Mouse (Mus musculus): ENCODE data around the gene Lmbr1.

Lmbr1 gene

DNA sequence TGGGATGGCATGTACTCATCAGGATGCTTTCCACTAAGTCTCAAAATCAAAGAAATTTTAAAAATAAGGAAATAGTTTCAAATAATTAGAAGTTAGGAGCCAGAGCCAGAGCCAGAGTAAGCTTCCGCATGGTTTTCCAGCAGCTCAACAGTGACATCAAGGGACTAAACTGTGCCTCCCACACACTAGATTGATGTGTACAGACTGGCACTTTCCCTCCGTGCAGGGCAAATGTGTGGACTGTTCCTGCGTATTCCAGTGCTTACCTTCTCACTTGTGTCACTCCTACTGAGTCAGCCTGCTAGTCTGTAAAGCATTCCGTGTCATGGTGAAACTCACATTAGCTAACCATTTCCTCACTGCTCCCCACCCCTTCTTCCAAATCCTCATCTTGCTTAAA lies 107.3 kb downstream of the Lmbr1 start:
- in situ Hi-C loops (cut with MboI, MseI) = loop anchor here (10.0 kb wide), 1 partner anchor 146 kb away; no protein-coding TSS in a partner anchor

DNA sequence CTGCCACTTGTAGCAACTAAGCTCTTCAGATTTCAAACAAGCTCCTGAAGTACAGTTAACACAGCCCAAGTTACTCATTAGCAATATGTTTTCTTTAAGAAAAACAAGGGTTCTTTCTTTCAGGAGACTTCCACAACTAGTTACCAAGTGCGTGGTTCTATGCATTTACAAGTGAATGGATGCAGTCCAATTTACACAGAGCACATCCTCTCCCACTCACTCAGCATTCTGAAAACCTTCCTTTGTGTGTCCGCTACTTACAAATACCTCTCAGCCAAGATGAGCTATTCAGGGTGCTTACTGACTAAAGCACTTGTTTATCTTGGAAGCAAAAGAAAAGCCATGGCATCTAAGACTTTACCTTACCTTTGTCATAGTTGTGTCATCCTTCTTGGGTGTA lies 124.3 kb downstream of the Lmbr1 start:
- in situ Hi-C loops (cut with MboI, MseI) = no loop called here

DNA sequence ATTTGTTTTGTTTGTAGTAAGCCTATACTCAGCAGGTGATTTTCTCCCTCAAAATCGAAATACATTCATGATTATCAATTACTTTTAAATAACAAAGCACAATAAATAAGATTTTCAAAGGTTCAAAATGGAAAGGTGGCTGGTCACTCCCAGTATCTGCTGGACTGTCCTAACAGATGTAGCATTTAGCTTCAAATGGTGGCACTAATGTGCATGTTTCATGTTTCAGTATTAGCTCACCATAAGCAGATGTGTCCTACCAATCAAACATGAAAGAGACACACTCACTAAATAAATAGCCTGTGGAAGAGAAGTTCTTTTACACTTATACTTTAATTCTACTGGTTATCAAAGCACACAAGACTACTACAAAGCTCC lies 126.7 kb downstream of the Lmbr1 start:
- in situ Hi-C loops (cut with MboI, MseI) = no loop called here

- in situ Hi-C loops (cut with MboI, MseI) = no loop called here
These were observed 127.2 kb downstream of the Lmbr1 start for GRCm38 (mm10) chr5:29250795-29251495.

DNA sequence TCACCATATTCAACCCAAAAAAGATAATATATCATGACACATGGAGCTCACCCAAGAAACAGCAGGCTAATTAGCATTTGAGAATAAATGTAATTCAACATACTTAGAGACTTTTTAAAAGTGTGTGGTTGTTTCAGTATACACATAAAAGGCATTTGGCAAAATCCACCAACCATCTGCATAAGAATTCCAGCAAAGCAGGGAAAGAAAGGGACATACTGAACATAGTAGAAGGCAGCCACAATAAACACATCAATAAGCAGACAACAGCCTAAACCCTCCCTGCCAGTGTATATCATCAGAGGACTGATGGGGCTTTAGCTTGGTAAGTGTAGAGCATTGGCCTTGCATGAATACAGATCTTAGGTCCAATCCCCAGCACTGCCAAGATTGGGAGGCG lies 133.4 kb downstream of the Lmbr1 start:
- in situ Hi-C loops (cut with MboI, MseI) = no loop called here

DNA sequence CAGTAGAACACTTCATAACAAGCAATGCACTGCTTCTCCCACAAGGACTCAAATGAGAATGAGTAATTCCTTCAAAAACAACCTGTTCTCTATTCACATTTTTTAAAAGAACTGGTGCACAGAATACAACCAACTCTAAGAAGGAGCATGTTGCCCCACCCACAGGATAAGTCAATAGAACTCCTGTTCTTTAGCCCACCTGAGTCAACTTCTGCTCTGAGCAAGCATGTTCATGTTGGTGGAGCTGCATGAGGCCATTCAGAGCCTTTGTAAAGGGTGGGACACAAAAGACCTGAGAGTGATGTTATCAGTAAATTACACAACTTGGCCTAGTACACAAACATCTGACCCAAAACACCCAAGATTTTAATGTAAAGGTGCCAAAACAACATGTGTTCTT lies 139.8 kb downstream of the Lmbr1 start:
- in situ Hi-C loops (cut with MboI, MseI) = no loop called here

GRCm38 (mm10) chr5:29230481-29230880 lies 147.7 kb downstream of the Lmbr1 start:
- in situ Hi-C loops (cut with MboI, MseI) = no loop called here

- in situ Hi-C loops (cut with MboI, MseI) = no loop called here
These were observed 154.1 kb downstream of the Lmbr1 start for GRCm38 (mm10) chr5:29224089-29224488.

GRCm38 (mm10) chr5:29217997-29218396 lies 160.2 kb downstream of the Lmbr1 start:
- in situ Hi-C loops (cut with MboI, MseI) = no loop called here

GRCm38 (mm10) chr5:29211980-29212555 lies 166.1 kb downstream of the Lmbr1 start:
- in situ Hi-C loops (cut with MboI, MseI) = no loop called here

- in situ Hi-C loops (cut with MboI, MseI) = no loop called here
These were observed 172.5 kb downstream of the Lmbr1 start for GRCm38 (mm10) chr5:29205690-29206089.

GRCm38 (mm10) chr5:29199868-29200267 lies 178.3 kb downstream of the Lmbr1 start:
- in situ Hi-C loops (cut with MboI, MseI) = loop anchor here (10.0 kb wide), 1 partner anchor 1125 kb away; the partner anchor contains the start of gene Insig1

DNA sequence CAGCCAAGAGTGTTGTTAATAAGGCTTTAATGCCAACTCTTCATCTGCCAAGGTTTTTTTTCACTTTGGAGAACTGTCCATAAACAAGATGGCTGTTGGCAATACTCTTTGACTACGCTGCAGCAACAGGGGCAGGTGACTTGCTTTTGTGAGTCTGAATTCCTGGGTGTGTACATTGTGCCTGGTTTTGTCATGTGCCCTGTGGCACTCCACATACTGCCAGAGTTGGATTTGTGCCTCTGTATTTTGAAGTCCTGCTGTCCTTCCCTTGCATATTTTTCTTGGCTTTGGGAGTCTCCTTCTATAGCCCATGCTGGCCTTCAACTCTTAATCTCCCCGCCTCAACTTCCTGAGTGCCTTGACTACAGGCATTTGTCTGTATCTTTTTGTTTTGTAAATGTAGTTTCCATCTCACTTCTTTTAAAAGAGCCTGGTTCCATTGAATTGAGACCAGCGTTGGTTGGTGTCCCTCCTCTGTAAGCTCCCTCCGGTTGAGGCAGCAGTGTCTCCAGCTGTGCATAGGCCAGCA lies 179.2 kb downstream of the Lmbr1 start:
- in situ Hi-C loops (cut with MboI, MseI) = loop anchor here (10.0 kb wide), 1 partner anchor 1124 kb away; the partner anchor contains the start of gene Insig1

- in situ Hi-C loops (cut with MboI, MseI) = loop anchor here (10.0 kb wide), 1 partner anchor 1122 kb away; the partner anchor contains the start of gene Insig1
These were observed 181.0 kb downstream of the Lmbr1 start for GRCm38 (mm10) chr5:29197187-29197586.

DNA sequence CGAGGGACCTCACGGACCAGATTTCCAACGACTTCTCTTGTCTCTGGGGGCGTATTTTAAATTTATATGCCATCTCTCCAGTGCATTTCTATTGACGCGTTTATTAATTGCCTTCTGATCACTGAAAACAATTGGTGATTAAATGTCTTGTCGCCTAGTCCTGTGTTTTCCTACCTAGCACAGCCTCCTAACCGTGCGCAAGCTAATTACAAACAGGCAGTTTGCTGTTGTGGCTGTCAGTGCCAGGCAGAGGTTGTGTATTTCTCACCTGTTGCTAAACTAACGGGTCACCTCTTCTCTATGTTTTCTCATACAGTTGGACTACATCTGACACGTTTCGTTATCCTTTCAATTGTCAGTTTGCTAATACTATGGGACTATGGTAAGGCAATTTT lies 181.9 kb downstream of the Lmbr1 start:
- in situ Hi-C loops (cut with MboI, MseI) = loop anchor here (10.0 kb wide), 1 partner anchor 1121 kb away; the partner anchor contains the start of gene Insig1

- in situ Hi-C loops (cut with MboI, MseI) = loop anchor here (10.0 kb wide), 1 partner anchor 1121 kb away; the partner anchor contains the start of gene Insig1
These were observed 182.5 kb downstream of the Lmbr1 start, which contains the start of gene Rnf32 for GRCm38 (mm10) chr5:29195570-29196263. Gene Rnf32 (plus strand): TSS chr5:29195992.

DNA sequence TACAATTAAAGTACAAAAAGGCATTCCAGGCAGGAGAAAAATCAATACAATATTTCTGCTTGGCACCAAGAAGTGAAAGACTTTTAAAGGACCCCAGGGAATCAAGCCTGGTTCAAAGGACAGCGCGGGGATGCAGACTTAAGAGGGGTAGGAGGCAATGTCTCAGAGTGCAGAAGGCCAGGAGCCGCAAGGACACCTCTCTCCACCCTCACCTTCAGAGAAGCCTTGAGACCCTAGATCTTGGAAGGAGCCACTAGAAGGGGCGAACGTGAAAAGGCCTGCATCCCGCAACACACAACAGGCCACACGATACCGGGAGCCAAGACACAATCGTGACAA lies 183.0 kb downstream of the Lmbr1 start:
- in situ Hi-C loops (cut with MboI, MseI) = loop anchor here (10.0 kb wide), 1 partner anchor 1120 kb away; the partner anchor contains the start of gene Insig1

DNA sequence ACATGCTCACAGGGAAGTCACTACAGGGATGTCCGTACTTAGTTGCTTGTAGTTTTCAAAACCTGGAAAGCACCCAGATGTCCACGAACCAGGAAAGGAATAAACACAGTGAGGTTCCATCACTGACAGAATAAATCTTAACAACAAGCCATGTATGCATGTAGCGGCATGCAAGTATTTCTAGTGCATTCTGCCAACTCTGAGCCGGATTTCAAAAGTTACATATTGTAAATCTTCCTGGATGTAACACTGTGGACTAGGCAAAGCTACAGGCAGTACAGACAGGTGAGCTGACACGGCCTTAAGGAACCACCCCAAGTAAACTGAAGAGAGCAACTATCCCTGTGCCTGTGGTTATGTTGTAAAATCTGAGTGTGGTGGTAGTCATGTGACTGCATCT lies 191.4 kb downstream of the Lmbr1 start:
- in situ Hi-C loops (cut with MboI, MseI) = no loop called here
